Comparison of ENCODE assay signal across 12 mouse cellular contexts in the genomic region with DNA sequence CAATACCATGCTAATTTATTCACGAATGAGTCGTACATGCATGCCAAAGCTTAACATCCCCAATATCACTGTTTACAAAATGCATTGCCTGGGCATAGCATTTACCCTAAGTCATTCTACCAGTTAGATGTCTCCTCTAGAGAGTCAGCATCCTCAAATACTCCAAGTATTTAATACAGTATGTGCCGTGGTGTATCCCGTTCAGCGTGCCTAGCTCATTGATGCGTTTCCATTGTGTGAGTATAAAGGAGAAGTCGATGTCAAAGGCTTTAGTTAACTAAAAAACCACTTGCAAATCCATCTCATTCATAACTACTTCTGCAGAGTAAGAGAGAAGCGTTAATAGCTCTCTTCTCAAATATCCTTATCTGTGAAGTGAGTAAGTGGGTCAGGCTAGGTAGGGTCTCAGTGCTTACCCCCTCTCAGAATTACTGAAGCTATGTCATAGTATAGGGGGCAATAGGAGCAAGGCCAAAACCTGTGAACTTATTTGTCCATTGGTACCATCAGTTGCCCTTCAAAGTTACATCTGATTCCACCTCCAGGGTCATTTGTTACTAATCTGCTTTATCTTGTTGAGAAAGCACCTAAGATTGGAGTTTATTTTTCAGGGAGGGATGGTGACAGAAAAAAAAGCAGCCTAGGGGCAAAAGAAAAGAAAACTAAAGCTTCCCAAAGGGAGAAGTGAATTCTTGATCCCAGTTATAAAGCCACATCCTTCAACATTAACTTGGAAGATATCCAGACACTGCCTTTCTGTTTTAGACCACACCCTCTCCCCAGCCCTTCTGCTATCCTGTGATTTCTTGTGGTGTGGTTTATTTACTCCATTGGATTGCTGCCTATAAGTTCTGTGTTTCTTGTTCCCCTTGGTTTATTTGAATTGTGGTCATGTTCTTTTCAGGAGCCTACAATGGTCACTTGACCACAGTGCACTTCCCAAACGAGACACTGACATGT.
DNase-seq lines count a peak whose midpoint lies in the region; ATAC-seq lines count a peak whose summit lies in the region.
"Had no signal": no experiment of that assay in that cellular context is flagged by ENCODE, and none has a peak within 500 bp of the region (broad histone marks: within the 10 kb centered on the region; RNA-seq: fewer than 3 reads in every experiment).

No protein-coding gene starts in this region.

- peak overlapping the region; percentile 31 for H3K4me2 ChIP-seq in forebrain, embryonic 12.5 days
- peak overlapping the region; percentile 33 for H3K4me2 ChIP-seq in neural tube, embryonic 12.5 days (replicated peaks)
- H3K4me2 ChIP-seq in midbrain, embryonic 13.5 days (replicated peaks): peak overlapping the region; percentile 74
- H3K4me2 ChIP-seq: heart, embryonic 13.5 days; intestine, embryonic 15.5 days had no signal

- no peaks in the 10 kb centered on the region for H3K27me3 ChIP-seq in forebrain, embryonic 12.5 days
- no peaks in the 10 kb centered on the region for H3K27me3 ChIP-seq in forebrain, embryonic 10.5 days (ENCODE audit: poor library complexity, severe bottlenecking)
- no peaks in the 10 kb centered on the region for H3K27me3 ChIP-seq in neural tube, embryonic 12.5 days (replicated peaks)
- H3K27me3 ChIP-seq in midbrain, embryonic 13.5 days: no peaks in the 10 kb centered on the region
- H3K27me3 ChIP-seq: heart, embryonic 13.5 days; intestine, embryonic 15.5 days had no signal

- H3K4me1 ChIP-seq in forebrain, embryonic 12.5 days: peaks cover 52% of the 10 kb centered on the region
- H3K4me1 ChIP-seq in forebrain, embryonic 10.5 days: peaks cover 64% of the 10 kb centered on the region
- H3K4me1 ChIP-seq in neural tube, embryonic 12.5 days: peaks cover 34% of the 10 kb centered on the region
- peaks cover 73% of the 10 kb centered on the region for H3K4me1 ChIP-seq in midbrain, embryonic 13.5 days (replicated peaks)

- no peak for DNase-seq in forebrain, embryonic 10.5 days (ENCODE audit: extremely low spot score, low spot score)
- DNase-seq in neural tube, embryonic 10.5 days (ENCODE audit: extremely low spot score, low spot score): no peak
- no peak for DNase-seq in embryo, embryonic 11 days
- DNase-seq in gastrocnemius, postnatal 36 days: no peak
- no peak for DNase-seq in right cerebral cortex, postnatal 14 days
- DNase-seq: left cerebral cortex, postnatal 4 days had no signal

- no peak overlapping the region for H3K4me3 ChIP-seq in forebrain, embryonic 12.5 days (replicated peaks)
- H3K4me3 ChIP-seq in forebrain, embryonic 10.5 days: no peak overlapping the region
- no peak overlapping the region for H3K4me3 ChIP-seq in neural tube, embryonic 12.5 days
- H3K4me3 ChIP-seq in midbrain, embryonic 13.5 days (replicated peaks): peak overlapping the region; percentile 32
- H3K4me3 ChIP-seq: heart, embryonic 13.5 days; intestine, embryonic 15.5 days had no signal

- H3K9ac ChIP-seq in forebrain, embryonic 12.5 days: peak overlapping the region; percentile 38
- H3K9ac ChIP-seq in neural tube, embryonic 12.5 days: no peak overlapping the region
- peak overlapping the region; percentile 70 for H3K9ac ChIP-seq in midbrain, embryonic 13.5 days (replicated peaks)
- H3K9ac ChIP-seq: heart, embryonic 13.5 days; intestine, embryonic 15.5 days had no signal

- intact Hi-C loops in gastrocnemius, postnatal 36 days (cut with DNase I): loop anchor here (10.0 kb wide), 1 partner anchor 364 kb away; no protein-coding TSS in a partner anchor

- peak overlapping the region; percentile 76 for H3K27ac ChIP-seq in forebrain, embryonic 12.5 days
- H3K27ac ChIP-seq in forebrain, embryonic 10.5 days: no peak overlapping the region
- no peak overlapping the region for H3K27ac ChIP-seq in neural tube, embryonic 12.5 days
- H3K27ac ChIP-seq in midbrain, embryonic 13.5 days: peak overlapping the region; percentile 84
- H3K27ac ChIP-seq: heart, embryonic 13.5 days; intestine, embryonic 15.5 days had no signal

- no peak for ATAC-seq in forebrain, embryonic 12.5 days (ENCODE audit: low FRiP score)
- no peak for ATAC-seq in neural tube, embryonic 12.5 days (ENCODE audit: low FRiP score, low read depth)
- ATAC-seq in midbrain, embryonic 13.5 days: no peak
- ATAC-seq: intestine, embryonic 15.5 days had no signal

- WGBS in forebrain, embryonic 12.5 days: 53% methylated on average over 9 of the region's 9 CpGs
- WGBS in forebrain, embryonic 10.5 days: 88% methylated on average over 9 of the region's 9 CpGs
- 84% methylated on average over 9 of the region's 9 CpGs for WGBS in neural tube, embryonic 12.5 days
- 43% methylated on average over 9 of the region's 9 CpGs for WGBS in midbrain, embryonic 13.5 days

- H3K9me3 ChIP-seq in forebrain, embryonic 12.5 days: no peaks in the 10 kb centered on the region
- H3K9me3 ChIP-seq in forebrain, embryonic 10.5 days: no peaks in the 10 kb centered on the region
- H3K9me3 ChIP-seq in neural tube, embryonic 12.5 days: no peaks in the 10 kb centered on the region
- no peaks in the 10 kb centered on the region for H3K9me3 ChIP-seq in midbrain, embryonic 13.5 days
- H3K9me3 ChIP-seq: G1E; heart, embryonic 13.5 days; intestine, embryonic 15.5 days had no signal

- H3K36me3 ChIP-seq in forebrain, embryonic 12.5 days (replicated peaks): peaks cover 65% of the 10 kb centered on the region
- H3K36me3 ChIP-seq in forebrain, embryonic 10.5 days (replicated peaks): peaks cover 82% of the 10 kb centered on the region
- peaks cover 65% of the 10 kb centered on the region for H3K36me3 ChIP-seq in neural tube, embryonic 12.5 days
- H3K36me3 ChIP-seq in midbrain, embryonic 13.5 days: peaks cover 59% of the 10 kb centered on the region
- H3K36me3 ChIP-seq: G1E had no signal

Comparison
In these comparisons a context has a peak if more than half of its experiments do, and no peak if none do; other contexts are left out.
1. H3K27ac ChIP-seq: peak in forebrain, embryonic 12.5 days (single experiment) and midbrain, embryonic 13.5 days (single experiment); none in forebrain, embryonic 10.5 days (single experiment) and neural tube, embryonic 12.5 days (single experiment).
2. Peak in every context shown above with its lines, with median percentiles within 50 percentile points of each other: H3K4me2 ChIP-seq.